12 mouse cellular contexts compared by ENCODE assay signal in genomic region chr16:14379888-14380287, GRCm38 (mm10). TPM values are rescaled to one million over a fixed set of nuclear protein-coding genes. Genes with fewer than 3 reads are reported as not detected.
DNase-seq lines count a peak whose midpoint lies in the region; ATAC-seq lines count a peak whose summit lies in the region.
"Had no signal": no experiment of that assay in that cellular context is flagged by ENCODE, and none has a peak within 500 bp of the region (broad histone marks: within the 10 kb centered on the region; RNA-seq: fewer than 3 reads in every experiment).

No protein-coding gene starts in this region.

- DNase-seq in frontal cortex, adult 2 months (ENCODE audit: extremely low spot score in 1 of 2, low spot score in 1 of 2), result no peak
- DNase-seq in natural killer cell, adult 2 months (ENCODE audit: low spot score in 2 of 2), result peak; percentile 11 to 14
- peak; percentile 64 for DNase-seq in thymus, postnatal 4 days
- DNase-seq in c-Kit-positive CD71-positive TER-119-positive erythroid progenitor cells, embryonic 14.5 days (ENCODE audit: low spot score), result no peak
- DNase-seq in right cerebral cortex, adult 18-20 months, result no peak
- no peak for DNase-seq in Muller cell, postnatal 12 days (ENCODE audit: inconsistent ontology term)
- DNase-seq: cerebellum, postnatal 10 days; lung, adult 18-20 months; lung, postnatal 4 days; right cerebral cortex, postnatal 25 days had no signal

- ATAC-seq in frontal cortex, adult (ENCODE audit: low TSS enrichment), result 0 out of 2 replicates have a peak, but pooled peaks have one; percentile 28
- peak; percentile 26 for ATAC-seq in common myeloid progenitor, adult 5-6 weeks (replicated peaks; ENCODE audit: low read depth, poor library complexity, severe bottlenecking)

RNA-seq across cellular contexts. Expression of gene Abcc1, which starts 18.5 kb away (rescaled TPM):
- 14.7 and 15.8 TPM in 2 replicates for polyA plus RNA-seq in frontal cortex, adult 2 months (2012; rRNA removed)
- 41.4 and 44.5 TPM in 2 replicates for total RNA-seq in common myeloid progenitor, adult 5-6 weeks (2017)

Comparison
In these comparisons a context has a peak if more than half of its experiments do, and no peak if none do; other contexts are left out.
1. DNase-seq: peak in natural killer cell, adult 2 months (2 of 2) and thymus, postnatal 4 days (single experiment); none in frontal cortex, adult 2 months (0 of 2), c-Kit-positive CD71-positive TER-119-positive erythroid progenitor cells, embryonic 14.5 days (single experiment), right cerebral cortex, adult 18-20 months (single experiment) and Muller cell, postnatal 12 days (single experiment).